Mouse (Mus musculus): ENCODE data around the gene Vps13d.

Gene Vps13d

GRCm38 (mm10) chr4:145136705-145137104, 58.1 kb downstream of the Vps13d start:
- POLR2A ChIA-PET = interaction anchor here in 2 of 4 experiments (0.5 to 1.5 kb wide), 4 partner anchors 12 to 184 kb away, joined by 3 to 9 read pairs (median 4); no protein-coding TSS in a partner anchor
- CTCF ChIA-PET = interaction anchor here in 2 of 4 experiments (1.0 to 1.2 kb wide), 2 partner anchors 19 to 25 kb away, joined by 3 read pairs; no protein-coding TSS in a partner anchor

DNA sequence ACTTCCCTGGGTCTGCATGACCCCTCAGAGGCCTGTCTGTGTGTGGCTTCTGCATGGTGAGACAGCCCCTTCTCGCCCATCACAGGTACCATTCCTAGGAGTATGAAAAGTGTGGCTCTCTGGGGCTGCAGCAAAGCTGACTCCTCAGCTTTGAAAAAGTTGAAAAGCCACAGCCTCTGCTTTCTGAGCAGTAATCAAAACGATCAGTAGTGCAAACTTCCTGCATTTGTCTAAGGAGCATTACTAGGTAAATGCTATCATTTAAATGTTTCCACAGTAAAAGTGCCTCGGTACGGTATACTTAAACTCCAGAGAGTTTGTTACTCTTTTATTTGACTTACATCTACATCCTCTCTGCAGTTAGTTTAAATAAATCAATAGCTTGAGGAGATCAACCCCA, 59.3 kb downstream of the Vps13d start:
- ChIA-PET CTCF (no interaction called here), POLR2A (interaction anchor here in 1 of 4 experiments (1.3 kb wide), 1 partner anchor 8 kb away, joined by 3 read pairs; no protein-coding TSS in a partner anchor)

- POLR2A ChIA-PET = no interaction called here
- CTCF ChIA-PET = interaction anchor here in 1 of 4 experiments (0.8 kb wide), 1 partner anchor 240 kb away, joined by 3 read pairs; no protein-coding TSS in a partner anchor
Observed at GRCm38 (mm10) chr4:145130772-145131171, 64.0 kb downstream of the Vps13d start.

- POLR2A ChIA-PET = interaction anchor here in 1 of 4 experiments (0.9 kb wide), 1 partner anchor 14 kb away, joined by 3 read pairs; no protein-coding TSS in a partner anchor
- CTCF ChIA-PET = interaction anchor here in 1 of 4 experiments (0.8 kb wide), 1 partner anchor 240 kb away, joined by 3 read pairs; no protein-coding TSS in a partner anchor
Observed at GRCm38 (mm10) chr4:145129956-145130548, 64.8 kb downstream of the Vps13d start.

GRCm38 (mm10) chr4:145125463-145126220, 69.2 kb downstream of the Vps13d start:
- ChIA-PET POLR2A (interaction anchor here in 1 of 4 experiments (0.7 kb wide), 1 partner anchor 126 kb away, joined by 4 read pairs; no protein-coding TSS in a partner anchor), CTCF (interaction anchor here in 2 of 4 experiments (0.6 to 1.7 kb wide), 2 partner anchors 207 to 235 kb away, joined by 4 to 7 read pairs; no protein-coding TSS in a partner anchor)

DNA sequence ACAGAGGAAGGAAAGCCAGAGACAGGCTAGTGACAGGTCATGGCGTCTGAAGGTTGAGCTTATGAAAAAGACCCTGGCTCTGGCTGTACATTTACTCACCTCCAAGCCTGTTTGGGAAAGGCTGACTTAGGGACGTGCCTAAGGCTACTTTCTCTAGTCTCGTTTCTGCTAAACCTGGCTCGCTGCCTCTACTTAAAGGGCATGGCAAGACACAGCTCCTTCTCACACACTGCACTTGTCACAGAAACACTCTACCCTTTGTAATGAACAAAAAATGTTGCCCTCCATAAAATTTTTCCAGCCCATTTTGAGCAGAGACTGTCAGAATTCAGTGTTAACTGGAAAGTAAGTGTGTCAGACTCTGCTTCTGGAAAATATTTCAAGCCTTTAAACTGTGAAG, 70.4 kb downstream of the Vps13d start:
- CTCF ChIA-PET = no interaction called here
- POLR2A ChIA-PET = no interaction called here

GRCm38 (mm10) chr4:145111641-145112040, 83.2 kb downstream of the Vps13d start:
- POLR2A ChIA-PET = interaction anchor here in 1 of 4 experiments (0.9 to 1.4 kb wide), 3 partner anchors 30 to 230 kb away, joined by 3 read pairs; no protein-coding TSS in a partner anchor
- CTCF ChIA-PET = no interaction called here

DNA sequence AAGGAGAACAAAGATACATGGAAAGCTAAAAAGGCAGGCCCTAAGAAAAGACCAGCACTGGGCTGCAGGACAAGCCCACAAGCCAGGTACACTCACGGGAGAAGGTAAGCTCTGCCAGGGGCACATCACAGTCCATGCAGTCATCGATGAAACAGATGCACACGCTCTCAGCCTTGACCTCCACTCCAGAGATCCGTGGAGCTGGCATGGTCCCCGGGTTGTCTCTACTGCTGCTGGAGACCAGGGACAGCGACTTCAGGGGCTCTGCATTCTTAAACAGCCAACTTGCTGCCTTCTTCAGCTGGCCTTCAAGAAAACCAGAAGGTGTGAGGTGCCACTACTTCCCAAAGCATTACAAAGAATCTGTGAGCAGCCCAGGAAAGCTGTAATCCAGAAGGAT, 84.1 kb downstream of the Vps13d start:
- ChIA-PET POLR2A (interaction anchor here in 1 of 4 experiments (1.4 kb wide), 1 partner anchor 29 kb away, joined by 3 read pairs; no protein-coding TSS in a partner anchor), CTCF (no interaction called here)

GRCm38 (mm10) chr4:145106796-145107195, 88.0 kb downstream of the Vps13d start:
- CTCF ChIA-PET = interaction anchor here in 1 of 4 experiments (0.7 kb wide), 1 partner anchor 341 kb away, joined by 4 read pairs; no protein-coding TSS in a partner anchor
- POLR2A ChIA-PET = interaction anchor here in 2 of 4 experiments (0.6 to 1.4 kb wide), 5 partner anchors 8 to 328 kb away, joined by 3 read pairs; no protein-coding TSS in a partner anchor

- POLR2A ChIA-PET = interaction anchor here in 3 of 4 experiments (0.6 to 1.9 kb wide), 5 partner anchors 9 to 142 kb away, joined by 3 to 10 read pairs (median 7); partner anchors contain the start of gene Tnfrsf1b (in 1 of the 3)
- CTCF ChIA-PET = interaction anchor here (0.5 to 1.4 kb wide), 8 partner anchors 51 to 430 kb away, joined by 3 to 6 read pairs (median 4); partner anchors contain the start of gene Tnfrsf1b (in 1 of the 4)
Observed at GRCm38 (mm10) chr4:145105319-145105718, 89.5 kb downstream of the Vps13d start.

GRCm38 (mm10) chr4:145104917-145105316, 89.9 kb downstream of the Vps13d start:
- POLR2A ChIA-PET = interaction anchor here in 3 of 4 experiments (0.6 to 1.9 kb wide), 6 partner anchors 9 to 142 kb away, joined by 3 to 10 read pairs (median 6); partner anchors contain the start of genes Tnfrsf1b (in 1 of the 3) and Vps13d (in 1 of the 3)
- CTCF ChIA-PET = interaction anchor here in 3 of 4 experiments (0.6 to 1.4 kb wide), 7 partner anchors 51 to 215 kb away, joined by 3 to 6 read pairs (median 4); partner anchors contain the start of gene Tnfrsf1b (in 1 of the 3)

DNA sequence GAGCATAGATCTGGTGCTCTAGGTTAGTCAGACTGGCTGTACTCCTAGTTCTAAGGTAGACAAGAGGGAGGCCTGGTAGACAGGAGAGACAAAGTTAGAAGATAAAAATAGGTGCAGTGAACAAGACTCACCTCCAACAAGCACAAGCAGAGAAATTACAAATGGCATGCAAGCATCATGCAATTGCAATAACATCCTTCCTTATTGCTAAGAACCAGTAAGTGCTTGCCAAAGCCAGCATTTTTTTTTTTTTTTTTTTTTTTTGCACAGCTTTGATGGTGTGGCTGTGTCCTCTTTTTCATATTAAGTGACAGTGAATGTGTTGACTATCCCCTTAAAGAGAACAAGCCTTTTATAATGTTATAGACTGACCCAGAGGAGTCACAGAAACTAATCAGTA, 91.2 kb downstream of the Vps13d start:
- ChIA-PET POLR2A (interaction anchor here in 1 of 4 experiments (1.9 kb wide), 2 partner anchors 8 to 10 kb away, joined by 7 to 10 read pairs; no protein-coding TSS in a partner anchor), CTCF (no interaction called here)

DNA sequence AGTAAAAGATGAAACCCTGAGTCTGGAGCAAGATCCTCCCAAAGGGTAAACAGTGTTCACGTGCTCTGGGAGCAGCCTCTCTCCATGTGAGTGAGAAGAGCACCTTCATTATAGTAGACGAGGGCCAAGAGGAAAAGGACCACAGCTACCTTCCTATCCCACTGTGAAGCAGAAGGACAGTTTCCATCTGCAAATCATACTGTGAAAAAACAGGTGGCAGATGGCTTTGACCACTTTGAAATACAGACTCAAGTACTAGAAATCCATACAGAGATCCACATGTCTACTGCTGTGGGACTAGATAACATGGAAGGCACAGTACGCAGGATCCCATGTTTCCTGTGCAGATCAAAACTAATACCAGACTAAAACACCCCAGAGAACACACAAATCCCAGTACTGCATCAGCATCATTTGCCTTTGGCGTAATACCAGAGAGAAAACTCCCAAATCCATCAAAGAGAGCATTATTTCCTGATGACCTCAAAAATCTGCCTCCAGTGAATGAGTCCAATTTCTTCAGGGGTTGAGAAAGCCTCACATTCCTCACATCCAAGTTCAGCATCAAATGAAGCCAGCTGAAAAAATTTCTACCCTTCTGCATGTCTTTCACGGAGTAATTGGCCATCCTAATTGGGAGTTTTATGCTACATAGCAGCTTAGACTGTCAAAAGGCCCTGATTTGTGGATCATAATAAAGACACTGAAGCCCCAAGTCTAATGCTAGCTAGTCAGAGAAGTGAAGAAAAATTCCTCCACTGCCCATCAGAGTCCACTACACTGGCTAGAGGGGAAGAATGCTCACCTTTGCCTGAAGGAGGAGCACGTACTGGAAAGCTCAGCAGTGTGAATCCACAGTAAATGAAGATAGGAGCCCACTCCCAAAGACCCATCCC, 92.7 kb downstream of the Vps13d start:
- ChIA-PET POLR2A (no interaction called here), CTCF (interaction anchor here in 1 of 4 experiments (0.8 kb wide), 1 partner anchor 211 kb away, joined by 3 read pairs; no protein-coding TSS in a partner anchor)

GRCm38 (mm10) chr4:145099853-145100252, 95.0 kb downstream of the Vps13d start:
- CTCF ChIA-PET = interaction anchor here in 1 of 4 experiments (0.6 kb wide), 1 partner anchor 119 kb away, joined by 3 read pairs; no protein-coding TSS in a partner anchor

GRCm38 (mm10) chr4:145099344-145099743, 95.5 kb downstream of the Vps13d start:
- POLR2A ChIA-PET = interaction anchor here in 1 of 4 experiments (1.0 kb wide), 1 partner anchor 18 kb away, joined by 3 read pairs; no protein-coding TSS in a partner anchor
- CTCF ChIA-PET = interaction anchor here in 1 of 4 experiments (0.6 kb wide), 1 partner anchor 120 kb away, joined by 3 read pairs; no protein-coding TSS in a partner anchor

More at GRCm38 (mm10) chr4:145099853-145100252, 95.0 kb downstream of the Vps13d start:
- POLR2A ChIA-PET = interaction anchor here in 1 of 4 experiments (1.0 kb wide), 1 partner anchor 19 kb away, joined by 3 read pairs; no protein-coding TSS in a partner anchor

DNA sequence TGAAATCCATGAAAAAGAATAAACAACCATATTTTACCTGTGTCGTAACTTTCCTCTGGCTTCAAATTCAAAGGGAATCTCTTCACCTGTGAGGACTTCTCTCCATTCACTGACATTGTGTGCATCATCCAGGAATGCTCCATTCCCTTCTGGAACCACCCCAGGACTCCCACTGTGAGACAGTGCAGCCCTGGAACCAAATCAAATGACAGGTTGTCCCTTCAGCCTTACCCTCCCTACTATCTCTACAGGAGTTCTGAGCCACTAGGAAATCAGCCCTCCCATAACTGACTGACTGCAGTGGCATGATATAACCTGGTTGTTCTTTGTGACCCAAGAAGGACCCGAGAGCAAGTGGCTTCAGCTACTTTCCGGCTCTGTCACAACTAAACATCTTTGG, 96.8 kb downstream of the Vps13d start:
- POLR2A ChIA-PET = interaction anchor here in 1 of 4 experiments (0.6 to 1.2 kb wide), 2 partner anchors 9 to 20 kb away, joined by 3 read pairs; no protein-coding TSS in a partner anchor
- CTCF ChIA-PET = no interaction called here

- ChIA-PET POLR2A (interaction anchor here in 2 of 4 experiments (0.6 to 2.0 kb wide), 4 partner anchors 8 to 17 kb away, joined by 3 to 10 read pairs (median 4); no protein-coding TSS in a partner anchor), CTCF (no interaction called here)
Observed at GRCm38 (mm10) chr4:145096481-145097039, 98.2 kb downstream of the Vps13d start.

All from embryonic stem cell, embryonic (primary cell).